Mouse (Mus musculus): ENCODE data around the gene Klc3. TPM values are rescaled to one million over a fixed set of nuclear protein-coding genes. Genes with fewer than 3 reads are reported as not detected.

Gene Klc3
- polyA plus RNA-seq, 1 experiment from 2014 or later, result 13.3 TPM

DNA sequence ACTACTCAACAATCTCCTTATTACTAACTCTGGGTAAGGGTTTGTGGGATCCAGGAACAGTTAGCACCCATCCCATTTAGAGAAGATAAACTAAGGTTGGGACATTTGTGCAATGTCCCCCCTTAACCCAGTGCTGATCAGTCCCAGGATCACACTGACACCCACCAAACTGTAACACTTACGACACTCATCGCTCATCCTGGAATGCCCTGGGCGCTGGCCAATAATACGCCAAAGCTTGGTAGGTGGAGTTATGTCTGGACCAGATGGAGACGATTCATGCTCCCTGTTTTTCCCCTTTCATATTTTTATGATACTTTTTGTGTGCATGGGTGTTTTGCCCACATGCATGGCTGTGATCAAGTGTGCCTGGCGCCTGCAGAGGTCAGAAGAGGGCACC is 26.5 kb upstream of the Klc3 start:
- Histone ChIP-seq H3K4me2 (ENCODE audit: low read depth, low read length) (no peak overlapping the region), H3K9me3 (replicated peaks; ENCODE audit: control insufficient read depth, low read length) (no peaks in the 10 kb centered on the region), H3K36me3 (ENCODE audit: control insufficient read depth, insufficient read depth, low read length) (peaks cover 48% of the 10 kb centered on the region), H3K27ac (ENCODE audit: low read length) (no peak overlapping the region), H3K4me1 (ENCODE audit: control insufficient read depth, insufficient read depth, low read length) (no peaks in the 10 kb centered on the region), H3K9ac (ENCODE audit: low read length) (no peak overlapping the region), H3K27me3 (ENCODE audit: control insufficient read depth, insufficient read depth, low read length) (no peaks in the 10 kb centered on the region), H3K4me3 (replicated peaks; ENCODE audit: low read length) (no peak overlapping the region)
- no peak for ATAC-seq (ENCODE audit: insufficient read depth, low FRiP score)
- WGBS, result 77% methylated on average over 6 of the region's 6 CpGs

- H3K4me3 ChIP-seq (replicated peaks; ENCODE audit: low read length), result no peak overlapping the region
- H3K27ac ChIP-seq (ENCODE audit: low read length), result no peak overlapping the region
- H3K36me3 ChIP-seq (ENCODE audit: control insufficient read depth, insufficient read depth, low read length), result peaks cover 45% of the 10 kb centered on the region
- no peaks in the 10 kb centered on the region for H3K9me3 ChIP-seq (replicated peaks; ENCODE audit: control insufficient read depth, low read length)
- H3K9ac ChIP-seq (ENCODE audit: low read length), result no peak overlapping the region
- ATAC-seq (ENCODE audit: insufficient read depth, low FRiP score), result no peak
- H3K4me1 ChIP-seq (ENCODE audit: control insufficient read depth, insufficient read depth, low read length), result no peaks in the 10 kb centered on the region
- no peaks in the 10 kb centered on the region for H3K27me3 ChIP-seq (ENCODE audit: control insufficient read depth, insufficient read depth, low read length)
- no peak overlapping the region for H3K4me2 ChIP-seq (ENCODE audit: low read depth, low read length)
- 76% methylated on average over 8 of the region's 8 CpGs for WGBS
Observed at GRCm38 (mm10) chr7:19429726-19430125, 25.8 kb upstream of the Klc3 start.

- no peak for ATAC-seq (ENCODE audit: insufficient read depth, low FRiP score)
- Histone ChIP-seq H3K27me3 (ENCODE audit: control insufficient read depth, insufficient read depth, low read length) (no peaks in the 10 kb centered on the region), H3K4me2 (ENCODE audit: low read depth, low read length) (no peak overlapping the region), H3K4me3 (replicated peaks; ENCODE audit: low read length) (no peak overlapping the region), H3K36me3 (ENCODE audit: control insufficient read depth, insufficient read depth, low read length) (peaks cover 36% of the 10 kb centered on the region), H3K27ac (ENCODE audit: low read length) (no peak overlapping the region), H3K9me3 (replicated peaks; ENCODE audit: control insufficient read depth, low read length) (no peaks in the 10 kb centered on the region), H3K4me1 (ENCODE audit: control insufficient read depth, insufficient read depth, low read length) (no peaks in the 10 kb centered on the region), H3K9ac (ENCODE audit: low read length) (no peak overlapping the region)
- 78% methylated on average over 15 of the region's 15 CpGs for WGBS
Observed at GRCm38 (mm10) chr7:19427999-19428650, 24.2 kb upstream of the Klc3 start.

DNA sequence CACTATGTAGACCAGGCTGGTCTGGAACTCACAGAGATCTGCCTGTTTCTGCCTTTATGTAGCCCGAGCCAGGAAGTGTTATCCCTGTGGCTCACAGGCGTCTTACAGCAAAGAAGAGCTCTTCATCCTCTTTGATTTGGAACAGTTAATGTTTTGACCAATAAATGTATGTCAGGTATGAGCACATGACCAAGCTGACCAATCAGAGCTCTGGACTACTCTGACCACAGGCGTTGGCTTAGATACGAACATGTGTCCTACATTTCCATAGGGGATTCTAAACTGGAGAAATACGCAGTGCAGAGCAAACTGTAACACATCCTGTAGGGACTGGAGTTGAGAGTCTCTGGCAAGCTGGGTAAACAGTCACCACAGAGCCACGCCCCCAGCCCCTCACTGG is 23.0 kb upstream of the Klc3 start:
- 86% methylated on average over 6 of the region's 6 CpGs for WGBS
- H3K4me2 ChIP-seq (ENCODE audit: low read depth, low read length), result no peak overlapping the region
- ATAC-seq (ENCODE audit: insufficient read depth, low FRiP score), result no peak
- H3K36me3 ChIP-seq (ENCODE audit: control insufficient read depth, insufficient read depth, low read length), result peaks cover 24% of the 10 kb centered on the region; the same call in 1 of the 2 replicates
- no peaks in the 10 kb centered on the region for H3K4me1 ChIP-seq (ENCODE audit: control insufficient read depth, insufficient read depth, low read length)
- H3K27ac ChIP-seq (ENCODE audit: low read length), result no peak overlapping the region
- H3K27me3 ChIP-seq (ENCODE audit: control insufficient read depth, insufficient read depth, low read length), result no peaks in the 10 kb centered on the region
- H3K9me3 ChIP-seq (replicated peaks; ENCODE audit: control insufficient read depth, low read length), result no peaks in the 10 kb centered on the region
- no peak overlapping the region for H3K4me3 ChIP-seq (replicated peaks; ENCODE audit: low read length)
- no peak overlapping the region for H3K9ac ChIP-seq (ENCODE audit: low read length)

DNA sequence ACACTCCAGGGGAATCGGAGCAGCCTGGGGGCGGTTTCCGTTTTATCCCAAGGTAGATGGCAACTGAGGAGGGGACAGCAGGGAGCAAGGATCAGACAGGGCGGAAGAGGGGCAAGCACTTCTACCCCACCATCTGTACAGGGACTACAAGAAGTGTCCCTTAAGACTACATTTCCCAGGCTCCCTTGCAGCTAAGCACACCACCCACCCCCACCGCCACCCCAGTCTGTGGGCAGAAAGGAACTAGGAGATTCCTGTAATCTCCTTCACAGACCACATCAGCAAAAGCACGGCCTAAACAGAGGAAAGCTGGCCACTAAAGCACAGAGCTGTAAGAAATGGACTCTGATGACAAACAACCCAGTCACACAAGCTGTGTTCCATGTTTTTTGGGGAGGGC is 22.4 kb upstream of the Klc3 start:
- no peak for ATAC-seq (ENCODE audit: insufficient read depth, low FRiP score)
- WGBS, result 77% methylated on average over 6 of the region's 6 CpGs
- Histone ChIP-seq H3K9ac (ENCODE audit: low read length) (no peak overlapping the region), H3K4me1 (ENCODE audit: control insufficient read depth, insufficient read depth, low read length) (no peaks in the 10 kb centered on the region), H3K4me3 (replicated peaks; ENCODE audit: low read length) (no peak overlapping the region), H3K27me3 (ENCODE audit: control insufficient read depth, insufficient read depth, low read length) (0 out of 2 replicates have a peak, but pooled peaks cover 3% of the 10 kb centered on the region), H3K27ac (ENCODE audit: low read length) (no peak overlapping the region), H3K4me2 (ENCODE audit: low read depth, low read length) (no peak overlapping the region), H3K36me3 (ENCODE audit: control insufficient read depth, insufficient read depth, low read length) (peaks cover 19% of the 10 kb centered on the region; the same call in 1 of the 2 replicates), H3K9me3 (replicated peaks; ENCODE audit: control insufficient read depth, low read length) (no peaks in the 10 kb centered on the region)

- Histone ChIP-seq H3K9me3 (replicated peaks; ENCODE audit: control insufficient read depth, low read length) (no peaks in the 10 kb centered on the region), H3K9ac (ENCODE audit: low read length) (no peak overlapping the region), H3K4me3 (replicated peaks; ENCODE audit: low read length) (no peak overlapping the region), H3K4me2 (ENCODE audit: low read depth, low read length) (no peak overlapping the region), H3K36me3 (ENCODE audit: control insufficient read depth, insufficient read depth, low read length) (peaks cover 11% of the 10 kb centered on the region; the same call in 1 of the 2 replicates), H3K27ac (ENCODE audit: low read length) (no peak overlapping the region), H3K27me3 (ENCODE audit: control insufficient read depth, insufficient read depth, low read length) (peaks cover 22% of the 10 kb centered on the region), H3K4me1 (ENCODE audit: control insufficient read depth, insufficient read depth, low read length) (peaks cover 4% of the 10 kb centered on the region; the same call in 1 of the 2 replicates)
- 68% methylated on average over 4 of the region's 4 CpGs for WGBS
- ATAC-seq (ENCODE audit: insufficient read depth, low FRiP score), result no peak
Observed at GRCm38 (mm10) chr7:19424051-19424450, 20.1 kb upstream of the Klc3 start.

GRCm38 (mm10) chr7:19423083-19423482 is 19.2 kb upstream of the Klc3 start:
- no peak for ATAC-seq (ENCODE audit: insufficient read depth, low FRiP score)
- WGBS, result 80% methylated on average over 3 of the region's 3 CpGs
- H3K9ac ChIP-seq (ENCODE audit: low read length), result no peak overlapping the region
- H3K9me3 ChIP-seq (replicated peaks; ENCODE audit: control insufficient read depth, low read length), result no peaks in the 10 kb centered on the region
- H3K4me3 ChIP-seq (replicated peaks; ENCODE audit: low read length), result no peak overlapping the region
- H3K36me3 ChIP-seq (ENCODE audit: control insufficient read depth, insufficient read depth, low read length), result peaks cover 5% of the 10 kb centered on the region; the same call in 1 of the 2 replicates
- H3K4me1 ChIP-seq (ENCODE audit: control insufficient read depth, insufficient read depth, low read length), result peaks cover 4% of the 10 kb centered on the region; the same call in 1 of the 2 replicates
- peaks cover 22% of the 10 kb centered on the region for H3K27me3 ChIP-seq (ENCODE audit: control insufficient read depth, insufficient read depth, low read length)
- no peak overlapping the region for H3K4me2 ChIP-seq (ENCODE audit: low read depth, low read length)
- no peak overlapping the region for H3K27ac ChIP-seq (ENCODE audit: low read length)

DNA sequence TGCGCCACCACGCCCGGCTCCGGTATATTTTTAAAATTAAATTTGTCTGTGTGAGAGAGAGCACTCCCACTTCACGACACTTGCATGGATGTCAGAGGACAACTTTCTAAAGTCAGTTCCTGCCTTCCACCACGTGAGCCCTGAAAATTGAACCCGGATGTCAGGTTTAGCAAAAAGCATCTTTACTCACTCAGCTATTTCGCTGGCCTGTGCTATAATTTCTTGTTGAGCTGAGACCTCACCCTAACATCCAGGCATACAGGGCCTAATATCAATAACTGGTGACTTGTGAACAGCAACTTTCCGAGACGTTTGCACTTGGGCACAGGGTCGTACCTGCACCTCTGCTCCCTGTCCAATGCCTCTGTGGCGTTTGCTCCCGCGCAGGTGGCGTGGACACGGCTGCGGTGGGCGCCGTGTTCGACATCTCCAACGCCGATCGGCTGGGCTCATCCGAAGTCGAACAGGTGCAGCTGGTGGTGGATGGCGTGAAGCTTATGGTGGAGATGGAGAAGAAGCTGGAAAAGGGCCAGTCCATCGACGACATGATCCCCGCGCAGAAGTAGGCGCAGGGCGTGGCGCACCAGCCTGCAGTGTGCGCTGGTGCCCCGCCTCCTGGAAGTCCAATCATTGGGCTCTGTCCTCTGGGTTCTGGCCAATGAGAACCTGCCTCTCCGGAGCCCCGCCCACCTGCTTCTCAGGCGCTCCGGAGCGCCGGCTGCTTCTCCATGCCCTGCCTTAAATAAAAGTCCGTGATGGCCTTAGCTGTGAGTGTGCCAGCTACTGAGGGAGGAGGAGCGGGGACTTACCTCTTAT is 17.1 kb upstream of the Klc3 start:
- Histone ChIP-seq H3K4me1 (ENCODE audit: control insufficient read depth, insufficient read depth, low read length) (peaks cover 4% of the 10 kb centered on the region; the same call in 1 of the 2 replicates), H3K27ac (ENCODE audit: low read length) (no peak overlapping the region), H3K9me3 (replicated peaks; ENCODE audit: control insufficient read depth, low read length) (no peaks in the 10 kb centered on the region), H3K36me3 (ENCODE audit: control insufficient read depth, insufficient read depth, low read length) (no peaks in the 10 kb centered on the region; the same call in 1 of the 2 replicates), H3K4me2 (ENCODE audit: low read depth, low read length) (peak overlapping the region; percentile 67), H3K9ac (ENCODE audit: low read length) (peak overlapping the region; percentile 50), H3K27me3 (ENCODE audit: control insufficient read depth, insufficient read depth, low read length) (peaks cover 22% of the 10 kb centered on the region), H3K4me3 (replicated peaks; ENCODE audit: low read length) (peak overlapping the region; percentile 44)
- 11% methylated on average over 43 of the region's 43 CpGs for WGBS
- ATAC-seq (ENCODE audit: insufficient read depth, low FRiP score), result peak; percentile 93

DNA sequence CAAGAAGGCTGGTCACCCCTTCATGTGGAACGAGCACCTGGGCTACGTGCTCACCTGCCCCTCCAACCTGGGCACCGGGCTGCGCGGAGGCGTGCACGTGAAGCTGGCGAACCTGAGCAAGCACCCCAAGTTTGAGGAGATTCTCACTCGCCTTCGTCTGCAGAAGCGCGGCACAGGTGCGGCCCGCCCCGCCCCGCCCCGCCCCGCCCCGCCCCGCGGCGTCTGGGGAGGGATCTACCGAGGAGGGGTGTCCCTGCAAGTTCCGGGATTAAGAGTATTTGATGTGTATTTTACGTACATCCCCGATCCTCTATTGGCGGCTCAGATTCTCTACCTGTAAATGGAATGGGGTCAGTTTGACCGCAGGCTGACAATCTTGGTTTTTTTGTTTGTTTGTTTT is 16.2 kb upstream of the Klc3 start:
- Histone ChIP-seq H3K4me2 (ENCODE audit: low read depth, low read length) (peak overlapping the region; percentile 40), H3K27me3 (ENCODE audit: control insufficient read depth, insufficient read depth, low read length) (peaks cover 22% of the 10 kb centered on the region), H3K36me3 (ENCODE audit: control insufficient read depth, insufficient read depth, low read length) (no peaks in the 10 kb centered on the region), H3K9me3 (replicated peaks; ENCODE audit: control insufficient read depth, low read length) (no peaks in the 10 kb centered on the region), H3K4me3 (replicated peaks; ENCODE audit: low read length) (peak overlapping the region; percentile 13; the same call in 1 of the 2 replicates), H3K4me1 (ENCODE audit: control insufficient read depth, insufficient read depth, low read length) (peaks cover 4% of the 10 kb centered on the region; the same call in 1 of the 2 replicates), H3K9ac (ENCODE audit: low read length) (no peak overlapping the region), H3K27ac (ENCODE audit: low read length) (no peak overlapping the region)
- WGBS, result 8% methylated on average over 28 of the region's 28 CpGs
- ATAC-seq (ENCODE audit: insufficient read depth, low FRiP score), result no peak
